Mouse (Mus musculus): ENCODE measurements around the gene Mfap3l.

DNA sequence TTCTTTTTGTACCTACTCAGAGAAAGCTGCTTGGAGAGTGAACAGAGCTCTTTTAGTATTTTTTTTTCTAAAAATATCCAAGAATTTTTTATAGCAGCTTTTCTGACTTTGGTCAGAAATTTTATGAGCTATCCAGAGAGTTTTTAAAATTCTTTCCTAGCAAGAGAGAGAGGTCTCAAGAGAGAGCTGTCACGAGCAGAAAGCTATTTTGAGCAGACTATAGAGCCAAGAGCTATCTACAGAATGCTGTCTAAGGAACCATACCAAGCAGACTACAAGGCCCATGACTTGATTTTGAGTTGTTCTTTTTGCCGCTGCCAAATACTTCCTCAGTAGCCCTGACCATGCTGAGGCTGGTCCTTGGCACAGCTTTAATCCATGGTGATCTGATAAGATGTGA is 49.3 kb upstream of the Mfap3l start:
- TF ChIP-seq GATA1 (IDR thresholded peaks at IDR 0.05; ENCODE audit: low read length) (no peak), TAL1 (IDR thresholded peaks at IDR 0.05; ENCODE audit: low read length) (no peak)

All from erythroblast, embryonic 14.5 days (primary cell).